Mouse (Mus musculus) thymus, postnatal 0 days (tissue): ENCODE results near the gene Atf7. TPM values are rescaled to one million over a fixed set of nuclear protein-coding genes. Genes with fewer than 3 reads are reported as not detected.
A peak's percentile ranks its signal among the peaks of the same experiment; 100 is the strongest.
"Not testable (repeated sequence)": the region's sequence is repeated elsewhere in the genome, so short reads cannot be mapped to it uniquely, and the experiment has no call there.

Source experiments
- DNase-seq: peaks from one replicate; pipeline ENCODE4 v3.0.0-alpha.2; 2015; ENCODE audit warnings: low spot score
- polyA plus RNA-seq: library from polyadenylated mRNA; unstranded; fragments of >200 nt; fragmentation: Nextera tagmentation; extraction: Ambion mirVana; gene quantifications from 2 replicates; pipeline ENCODE4 v1.2.1, GENCODE M21; 2015

The Atf7 gene
- 18.1 and 21.8 TPM in 2 replicates for polyA plus RNA-seq

- peak; percentile 98 for DNase-seq
These were observed at the start of gene Atf7, which contains the start of gene Gm28047 for GRCm38 (mm10) chr15:102624970-102625686. Gene Atf7 (minus strand): TSS chr15:102625464. Gene Gm28047 (minus strand): TSS chr15:102625067.

GRCm38 (mm10) chr15:102673548-102673947, 48.3 kb upstream of the Atf7 start:
- no peak for DNase-seq

- DNase-seq: no peak
These were observed 47.2 kb upstream of the Atf7 start, which contains the start of gene Atp5g2 for GRCm38 (mm10) chr15:102672215-102673071. Gene Atp5g2 (minus strand): TSS chr15:102672352.

- peak; percentile 42 for DNase-seq
These were observed 46.5 kb upstream of the Atf7 start for GRCm38 (mm10) chr15:102671721-102672214.

GRCm38 (mm10) chr15:102670767-102671575, 45.7 kb upstream of the Atf7 start:
- peak; percentile 98 for DNase-seq

GRCm38 (mm10) chr15:102670281-102670680, 45.0 kb upstream of the Atf7 start:
- no peak for DNase-seq

GRCm38 (mm10) chr15:102669571-102669970, 44.3 kb upstream of the Atf7 start:
- DNase-seq: no peak

- peak; percentile 71 for DNase-seq
These were observed 40.2 kb upstream of the Atf7 start for GRCm38 (mm10) chr15:102665494-102665893.

- DNase-seq: no peak
These were observed 38.6 kb upstream of the Atf7 start for GRCm38 (mm10) chr15:102663825-102664224.

GRCm38 (mm10) chr15:102662601-102663000, 37.3 kb upstream of the Atf7 start:
- DNase-seq: not testable (repeated sequence)

- DNase-seq: no peak
These were observed 32.7 kb upstream of the Atf7 start for GRCm38 (mm10) chr15:102657926-102658381.

- DNase-seq: no peak
These were observed 31.4 kb upstream of the Atf7 start for GRCm38 (mm10) chr15:102656658-102657057.

- DNase-seq: not testable (repeated sequence)
These were observed 26.8 kb upstream of the Atf7 start for GRCm38 (mm10) chr15:102651928-102652660.

- DNase-seq: no peak
These were observed 25.8 kb upstream of the Atf7 start for GRCm38 (mm10) chr15:102651107-102651506.

GRCm38 (mm10) chr15:102635817-102636216, 10.6 kb upstream of the Atf7 start:
- DNase-seq: no peak

- DNase-seq: no peak
These were observed 9.4 kb upstream of the Atf7 start for GRCm38 (mm10) chr15:102634684-102635083.

GRCm38 (mm10) chr15:102625687-102626055, 407 bp upstream of the Atf7 start:
- no peak for DNase-seq

- DNase-seq: no peak
These were observed 834 bp downstream of the Atf7 start for GRCm38 (mm10) chr15:102624291-102624969.

GRCm38 (mm10) chr15:102623121-102623520, 2.1 kb downstream of the Atf7 start:
- no peak for DNase-seq

GRCm38 (mm10) chr15:102622536-102622935, 2.7 kb downstream of the Atf7 start:
- no peak for DNase-seq
